Comparison of ENCODE assay signal across 18 mouse cellular contexts in the genomic region with DNA sequence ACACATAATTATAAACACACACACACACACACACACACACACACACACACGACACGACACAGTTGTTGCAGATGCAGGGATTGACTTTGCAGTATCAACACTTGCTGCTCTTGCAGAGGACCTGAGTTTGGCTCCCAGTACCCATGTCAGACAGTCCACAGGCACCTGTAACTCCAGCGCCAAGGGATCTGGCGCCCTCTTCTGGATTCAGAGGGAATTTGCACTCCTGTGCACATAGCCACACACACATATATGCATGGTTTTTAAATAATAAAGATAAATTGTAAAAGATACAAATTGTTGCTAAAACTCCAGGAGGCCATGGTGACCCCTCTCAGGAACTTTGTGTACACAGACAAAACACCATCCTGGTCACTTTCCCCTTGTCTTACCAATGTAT. TPM values are rescaled to one million over a fixed set of nuclear protein-coding genes. Genes with fewer than 3 reads are reported as not detected.
A peak's percentile ranks its signal among the peaks of the same experiment; 100 is the strongest.
DNase-seq lines count a peak whose midpoint lies in the region; TF ChIP-seq lines count a peak whose summit lies in the region.
"Had no signal": no experiment of that assay in that cellular context is flagged by ENCODE, and none has a peak within 500 bp of the region (broad histone marks: within the 10 kb centered on the region; RNA-seq: fewer than 3 reads in every experiment).

No protein-coding gene starts in this region.

- no peaks in the 10 kb centered on the region for H3K27me3 ChIP-seq in cerebellum, adult 2 months (ENCODE audit: control insufficient read depth, insufficient read depth, low read length)
- peaks cover 45% of the 10 kb centered on the region for H3K27me3 ChIP-seq in E14TG2a.4 (ENCODE audit: insufficient read depth, low read length)

- no peaks in the 10 kb centered on the region for H3K36me3 ChIP-seq in E14TG2a.4 (ENCODE audit: insufficient read depth, low read length)
- H3K36me3 ChIP-seq: lung, embryonic 15.5 days had no signal

- H3K4me3 ChIP-seq in cerebellum, adult 2 months (replicated peaks; ENCODE audit: insufficient read depth, low read depth, low read length) = no peak overlapping the region
- no peak overlapping the region for H3K4me3 ChIP-seq in left cerebral cortex, adult 2 months
- H3K4me3 ChIP-seq in E14TG2a.4 (replicated peaks; ENCODE audit: low read length) = no peak overlapping the region
- H3K4me3 ChIP-seq: lung, embryonic 15.5 days had no signal

- no peaks in the 10 kb centered on the region; the same call in 1 of the 2 replicates for H3K4me1 ChIP-seq in cerebellum, adult 2 months (ENCODE audit: control insufficient read depth, insufficient read depth, low read length)
- H3K4me1 ChIP-seq in E14TG2a.4 (replicated peaks; ENCODE audit: low read depth, low read length) = peaks cover 24% of the 10 kb centered on the region

- WGBS in cerebellum, adult 2 months = 64% methylated on average over 4 of the region's 4 CpGs

- 0 out of 2 replicates have a peak, but pooled peaks have one; percentile 1 for TF ChIP-seq CTCF in cerebellum, adult 2 months (IDR thresholded peaks at IDR 0.05; ENCODE audit: borderline replicate concordance, insufficient read depth, low read depth, low read length)
- peak; percentile 18 for TF ChIP-seq CTCF in left cerebral cortex, adult 2 months (IDR thresholded peaks at IDR 0.05)
- TF ChIP-seq CTCF in E14TG2a.4 (conservative IDR thresholded peaks at IDR 0.05; ENCODE audit: low read length) = peak; percentile 95
- peak; percentile 40; the same call in 1 of the 2 replicates for TF ChIP-seq CTCF in brain, embryonic 14.5 days (IDR thresholded peaks at IDR 0.05; ENCODE audit: borderline replicate concordance, extremely low read depth, insufficient read depth, insufficient read length)

- no peak for TF ChIP-seq POLR2A in cerebellum, adult 2 months (IDR thresholded peaks at IDR 0.05; ENCODE audit: borderline replicate concordance, insufficient read depth, low read length)
- no peak for TF ChIP-seq POLR2A in brain, embryonic 14.5 days (IDR thresholded peaks at IDR 0.05; ENCODE audit: borderline replicate concordance, extremely low read depth, insufficient read depth, insufficient read length, poor library complexity, severe bottlenecking)

- no peak overlapping the region for H3K27ac ChIP-seq in cerebellum, adult 2 months (ENCODE audit: insufficient read depth, low read length)
- no peak overlapping the region for H3K27ac ChIP-seq in left cerebral cortex, adult 2 months
- H3K27ac ChIP-seq: lung, embryonic 15.5 days had no signal

- intact Hi-C loops in left cerebral cortex, adult 2 months (cut with DNase I) = no loop called here
- intact Hi-C loops in left cerebral cortex, postnatal 4 days (cut with DNase I) = no loop called here

- DNase-seq in cerebellum, adult 2 months = no peak
- no peak for DNase-seq in cerebellum, postnatal 4 days (ENCODE audit: low spot score in 2 of 2)
- DNase-seq in left cerebral cortex, adult 2 months (ENCODE audit: extremely low spot score in 1 of 2, low spot score in 2 of 2) = no peak
- DNase-seq in left cerebral cortex, postnatal 4 days = no peak
- DNase-seq in brain, embryonic 14.5 days (ENCODE audit: low read depth) = no peak
- no peak for DNase-seq in cerebellum, adult 9-10 months
- DNase-seq in ovary, postnatal 14 days (ENCODE audit: low spot score) = no peak
- DNase-seq: cerebellum, postnatal 14 days; heart, adult 18-20 months; heart, postnatal 14 days; kidney, postnatal 36 days; layer of hippocampus, postnatal 36 days; right cerebral cortex, postnatal 4 days had no signal

- peaks cover 3% of the 10 kb centered on the region for H3K9me3 ChIP-seq in E14TG2a.4 (ENCODE audit: low read length)
- H3K9me3 ChIP-seq: lung, embryonic 15.5 days had no signal

RNA-seq across cellular contexts. Expression of gene Trmo, which starts 20.2 kb away (rescaled TPM):
- 7.7 and 8.1 TPM in 2 replicates for polyA plus RNA-seq in cerebellum, adult 2 months (2012; rRNA removed)
- 1 to 10 TPM; 3.6 to 4.6 TPM for total RNA-seq in left cerebral cortex, adult 2 months (2021)
- total RNA-seq in left cerebral cortex, postnatal 4 days (2021) = 1 to 10 TPM; 3.4 to 6.3 TPM
- 8.1 and 9.8 TPM in 2 replicates for polyA plus RNA-seq in brain, embryonic 14.5 days (2012; rRNA removed)

RNA-seq across cellular contexts. Expression of gene Foxe1, which starts 25.7 kb away (rescaled TPM):
- polyA plus RNA-seq in cerebellum, adult 2 months (2012; rRNA removed) = not detected in 2 replicates
- not detected for total RNA-seq in left cerebral cortex, adult 2 months (2021)
- not detected for total RNA-seq in left cerebral cortex, postnatal 4 days (2021)
- polyA plus RNA-seq in brain, embryonic 14.5 days (2012; rRNA removed) = 0.03 TPM in 1 of 2 replicates, not detected in the other
- total RNA-seq: heart, adult 18-20 months; heart, postnatal 14 days; layer of hippocampus, postnatal 36 days had no signal
- polyA plus RNA-seq: inflammation-experienced regulatory T-cells, adult 6 months; limb, embryonic 11.5 days; midbrain, embryonic 11.5 days had no signal

RNA-seq across cellular contexts. Expression of gene Hemgn, which starts 44.2 kb away (rescaled TPM):
- 0.14 and 0.16 TPM in 2 replicates for polyA plus RNA-seq in cerebellum, adult 2 months (2012; rRNA removed)
- not detected for total RNA-seq in left cerebral cortex, adult 2 months (2021)
- total RNA-seq in left cerebral cortex, postnatal 4 days (2021) = not detected
- 0.08 and 0.30 TPM in 2 replicates for polyA plus RNA-seq in brain, embryonic 14.5 days (2012; rRNA removed)
- total RNA-seq: layer of hippocampus, postnatal 36 days had no signal

Comparison
In these comparisons a context has a peak if more than half of its experiments do, and no peak if none do; other contexts are left out.
1. CTCF ChIP-seq: peak in every context shown above with its lines; median percentile 95 in E14TG2a.4; 40 in brain, embryonic 14.5 days; 18 in left cerebral cortex, adult 2 months; 1 in cerebellum, adult 2 months.